Mouse (Mus musculus): ENCODE data around the gene Cybb. TPM values are rescaled to one million over a fixed set of nuclear protein-coding genes. Genes with fewer than 3 reads are reported as not detected.
"Not testable (repeated sequence)": the region's sequence is repeated elsewhere in the genome, so short reads cannot be mapped to it uniquely, and the experiment has no call there.

The Cybb gene
- total RNA-seq (2017) = 161 and 162 TPM in 2 replicates

DNA sequence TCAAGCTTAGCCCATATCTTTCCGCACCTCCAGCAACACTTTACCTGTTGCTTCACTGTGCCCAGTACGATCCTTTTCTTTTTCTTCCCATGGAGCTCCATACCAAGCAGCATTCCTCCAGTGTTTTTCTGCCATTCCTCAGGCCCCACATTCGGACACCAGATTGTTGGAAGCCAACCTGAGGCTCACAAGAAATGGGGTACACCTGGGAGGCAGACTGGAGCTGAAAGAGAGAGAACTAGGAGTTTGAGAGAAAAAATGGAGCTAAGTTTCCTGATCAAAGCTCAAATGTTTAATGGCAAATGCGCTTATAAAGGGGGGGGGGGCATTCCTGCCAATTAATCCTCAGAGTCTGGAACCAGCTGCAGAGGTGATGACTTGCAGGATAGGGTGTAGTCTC, at the start of gene Cybb:
TSS of gene Cybb (minus strand) at position 101 of the 400 bp plus-strand sequence.
- no peak for ATAC-seq (ENCODE audit: extremely low read depth, insufficient number of reproducible peaks, low FRiP score, poor library complexity, severe bottlenecking)

DNA sequence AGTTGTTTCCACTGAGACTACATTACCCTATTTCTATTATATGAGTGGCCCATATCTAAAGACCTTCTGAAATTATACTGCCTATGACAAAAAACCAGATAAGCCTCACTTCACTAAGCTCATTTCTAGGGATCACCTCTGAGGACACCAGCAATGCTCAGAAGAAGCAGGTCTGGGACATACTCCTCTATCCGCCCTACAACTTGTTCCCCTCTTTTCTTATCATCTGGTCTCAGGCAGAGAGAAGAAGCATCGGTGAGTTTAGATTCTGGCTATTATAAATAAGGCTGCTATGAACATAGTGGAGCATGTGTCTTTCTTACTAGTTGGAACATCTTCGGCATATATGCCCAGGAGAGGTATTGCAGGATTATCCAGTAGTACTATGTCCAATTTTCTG, 49.3 kb upstream of the Cybb start:
- ATAC-seq (ENCODE audit: extremely low read depth, insufficient number of reproducible peaks, low FRiP score, poor library complexity, severe bottlenecking) = no peak

DNA sequence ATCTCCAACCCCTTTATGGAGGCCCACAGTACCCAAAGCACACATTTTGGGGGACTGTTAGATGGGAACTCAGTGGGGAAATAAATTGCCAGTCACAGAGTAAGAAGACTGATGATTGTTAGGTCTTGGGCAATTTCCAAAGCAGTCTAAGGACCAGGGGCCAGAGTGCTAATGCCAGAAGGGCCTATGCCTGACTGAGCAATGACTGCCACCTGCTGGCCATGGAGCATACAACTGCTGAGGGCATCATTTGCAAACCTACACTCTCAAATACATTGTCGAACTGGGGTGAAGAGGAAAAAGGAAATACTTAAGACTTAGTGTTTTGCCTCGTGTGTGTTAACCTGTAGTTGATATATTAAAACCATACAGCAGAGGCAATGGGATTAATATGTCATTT, 32.4 kb upstream of the Cybb start:
- peak; percentile 82; the same call in 1 of the 2 replicates for ATAC-seq (ENCODE audit: extremely low read depth, insufficient number of reproducible peaks, low FRiP score, poor library complexity, severe bottlenecking)

DNA sequence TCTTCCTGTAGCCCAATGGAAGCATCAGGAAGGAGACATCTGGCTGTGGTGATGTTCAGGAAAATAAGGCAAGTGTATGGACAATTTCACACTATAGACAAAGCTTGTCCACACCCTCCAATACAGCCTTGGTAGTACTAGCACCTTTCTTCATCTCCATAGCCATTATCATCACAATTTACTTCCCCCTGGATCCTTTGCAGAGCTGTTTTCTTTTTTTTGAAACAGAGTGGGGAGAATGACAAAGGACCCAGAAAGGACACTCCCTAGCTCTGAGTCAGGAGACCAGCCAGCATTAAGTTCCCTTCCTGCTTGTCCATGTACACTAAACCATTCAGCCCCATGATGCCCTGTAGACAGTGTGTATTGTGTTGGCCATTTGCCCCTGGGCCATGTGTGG, 30.0 kb upstream of the Cybb start:
- not testable (repeated sequence) for ATAC-seq (ENCODE audit: extremely low read depth, insufficient number of reproducible peaks, low FRiP score, poor library complexity, severe bottlenecking)

DNA sequence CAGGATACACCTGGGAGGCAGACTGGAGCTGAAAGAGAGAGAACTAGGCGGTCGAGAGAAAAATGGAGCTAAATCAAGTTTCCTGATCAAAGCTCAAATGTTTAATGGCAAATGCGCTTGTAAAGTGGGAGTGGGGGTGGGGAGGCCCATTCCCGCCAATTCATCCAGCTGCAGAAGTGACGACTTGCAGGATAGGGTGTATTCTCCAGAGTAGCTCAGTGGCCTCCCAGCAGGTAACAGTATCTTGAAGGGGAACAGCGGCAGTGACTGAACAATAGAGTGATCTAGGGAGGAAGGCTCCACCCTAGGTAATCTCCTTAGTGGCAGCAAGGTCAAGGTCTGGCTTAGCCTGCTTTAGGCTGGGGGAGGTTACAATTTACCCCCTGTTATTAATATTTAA, 12.5 kb downstream of the Cybb start:
- not testable (repeated sequence) for ATAC-seq (ENCODE audit: extremely low read depth, insufficient number of reproducible peaks, low FRiP score, poor library complexity, severe bottlenecking)

DNA sequence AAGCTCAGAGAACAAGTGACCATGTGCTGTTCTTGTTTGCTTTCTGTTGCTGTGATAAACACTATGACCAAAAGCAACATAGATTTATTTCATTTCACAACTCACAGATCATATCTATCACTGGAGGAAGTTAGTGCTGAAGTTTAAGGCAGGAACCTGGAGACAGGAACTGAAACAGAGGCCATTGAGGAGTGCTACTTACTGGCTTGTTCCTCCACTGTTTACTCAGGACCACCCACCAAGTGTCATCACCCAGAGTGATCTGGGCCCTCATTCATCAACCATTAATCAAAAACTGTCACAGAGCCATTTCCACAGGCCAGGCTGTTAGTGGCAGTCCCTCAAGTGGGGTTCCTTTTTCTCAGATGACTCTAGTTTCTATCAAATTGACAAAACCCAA, 13.1 kb downstream of the Cybb start:
- no peak for ATAC-seq (ENCODE audit: extremely low read depth, insufficient number of reproducible peaks, low FRiP score, poor library complexity, severe bottlenecking)

DNA sequence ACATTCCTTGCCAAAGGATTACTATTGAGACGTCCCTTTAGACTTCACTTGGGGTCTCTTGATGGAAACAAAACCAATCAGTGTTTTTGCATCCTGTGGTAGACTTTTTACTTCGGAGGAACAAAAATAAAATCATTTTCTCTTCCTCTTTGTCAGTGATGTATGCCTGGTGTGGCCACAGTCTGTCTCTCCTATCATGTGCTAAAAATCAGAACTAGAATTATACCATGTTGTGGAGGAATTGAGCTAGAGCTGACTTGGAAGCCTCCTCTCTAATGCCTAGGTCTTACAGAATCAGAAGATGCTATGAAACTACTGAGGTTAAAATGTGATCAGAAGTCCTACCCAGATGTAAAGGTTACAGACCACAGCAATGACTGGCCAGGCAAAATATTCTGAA, 13.8 kb downstream of the Cybb start:
- peak; percentile 33; the same call in 1 of the 2 replicates for ATAC-seq (ENCODE audit: extremely low read depth, insufficient number of reproducible peaks, low FRiP score, poor library complexity, severe bottlenecking)

DNA sequence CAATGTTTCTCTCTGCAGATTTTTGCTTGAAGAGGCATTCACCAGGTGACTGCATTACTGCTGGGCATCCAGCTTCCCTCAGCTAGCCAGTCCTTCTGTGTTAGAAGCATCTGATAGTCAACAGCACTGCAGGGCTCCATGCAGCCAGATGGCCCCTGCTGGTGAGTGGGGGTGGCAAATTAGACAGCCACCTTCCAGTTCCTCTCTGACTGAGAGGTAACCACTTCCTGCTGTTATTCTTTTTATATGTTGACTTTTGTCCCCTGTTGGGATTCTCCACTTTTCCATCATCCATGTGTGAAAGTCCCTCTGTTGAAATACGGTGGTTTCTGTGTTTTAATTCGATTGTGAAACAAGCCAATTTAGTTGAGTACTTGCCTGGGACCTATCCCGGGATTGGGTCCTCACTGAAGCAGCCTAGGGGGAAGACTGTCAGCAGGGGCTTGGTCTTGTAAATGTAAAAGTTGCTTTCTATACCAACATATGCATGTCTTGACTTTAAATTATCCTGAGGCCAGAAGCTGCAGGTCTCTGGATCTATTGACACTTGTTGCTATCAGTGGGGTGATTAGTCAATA, 16.7 kb downstream of the Cybb start:
- ATAC-seq (ENCODE audit: extremely low read depth, insufficient number of reproducible peaks, low FRiP score, poor library complexity, severe bottlenecking) = peak; percentile 83

DNA sequence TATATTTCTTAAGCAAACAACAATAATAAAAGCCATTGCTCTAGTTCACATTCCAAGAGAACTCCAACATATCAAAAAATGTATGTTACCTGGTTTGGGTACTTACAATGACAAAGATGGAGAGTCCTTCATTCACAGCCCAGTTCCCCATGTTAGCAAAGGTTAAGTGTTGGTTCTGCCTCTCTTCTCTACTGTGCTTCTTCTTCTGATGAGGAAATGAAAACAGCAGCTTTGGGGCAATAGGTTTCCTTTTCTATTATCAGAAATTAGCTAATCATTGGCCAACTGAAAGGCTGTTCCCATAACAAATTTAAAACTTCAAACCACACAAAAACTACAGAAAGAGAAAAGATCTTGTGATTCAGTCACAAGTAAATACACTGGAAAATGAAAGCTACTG, 18.5 kb downstream of the Cybb start:
- peak; percentile 17; the same call in 1 of the 2 replicates for ATAC-seq (ENCODE audit: extremely low read depth, insufficient number of reproducible peaks, low FRiP score, poor library complexity, severe bottlenecking)

DNA sequence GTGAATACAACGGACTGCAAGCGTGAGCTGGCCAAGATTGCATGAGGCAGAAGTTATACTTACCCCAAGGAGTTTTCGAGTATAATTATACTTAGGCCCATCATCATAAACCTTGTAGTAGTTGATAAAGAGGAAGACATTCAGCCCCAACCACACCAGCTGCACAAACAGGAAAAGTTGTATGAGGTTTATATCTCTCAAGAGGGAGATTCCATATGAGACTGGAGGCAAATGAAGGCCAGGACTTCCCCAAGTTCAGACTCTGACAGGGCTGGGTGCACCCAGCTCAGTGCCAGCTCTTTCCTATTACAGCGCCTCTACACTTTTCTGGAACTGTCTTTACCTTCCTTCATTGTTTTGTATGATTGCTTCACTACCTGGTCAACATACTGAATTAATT, 20.6 kb downstream of the Cybb start:
- ATAC-seq (ENCODE audit: extremely low read depth, insufficient number of reproducible peaks, low FRiP score, poor library complexity, severe bottlenecking) = peak; percentile 51

DNA sequence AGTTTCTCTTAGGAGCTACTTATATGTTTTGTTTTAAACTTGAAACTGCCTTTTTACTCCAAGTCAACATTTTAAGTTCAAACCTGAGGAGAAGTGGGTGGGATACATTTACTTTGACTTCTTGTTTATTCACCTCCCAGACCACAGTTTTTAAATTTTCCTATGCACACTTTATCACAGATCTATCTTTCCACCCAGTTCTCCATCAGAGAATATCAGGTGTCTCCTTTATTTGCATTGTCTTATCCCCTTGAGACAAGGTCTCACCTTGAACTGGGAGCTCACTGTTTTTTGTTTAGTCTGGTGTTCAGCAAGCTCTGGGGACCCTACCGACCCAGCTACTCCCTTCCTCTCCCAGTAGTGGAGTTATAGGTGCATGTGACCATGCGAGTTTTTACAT, 21.7 kb downstream of the Cybb start:
- ATAC-seq (ENCODE audit: extremely low read depth, insufficient number of reproducible peaks, low FRiP score, poor library complexity, severe bottlenecking) = no peak

DNA sequence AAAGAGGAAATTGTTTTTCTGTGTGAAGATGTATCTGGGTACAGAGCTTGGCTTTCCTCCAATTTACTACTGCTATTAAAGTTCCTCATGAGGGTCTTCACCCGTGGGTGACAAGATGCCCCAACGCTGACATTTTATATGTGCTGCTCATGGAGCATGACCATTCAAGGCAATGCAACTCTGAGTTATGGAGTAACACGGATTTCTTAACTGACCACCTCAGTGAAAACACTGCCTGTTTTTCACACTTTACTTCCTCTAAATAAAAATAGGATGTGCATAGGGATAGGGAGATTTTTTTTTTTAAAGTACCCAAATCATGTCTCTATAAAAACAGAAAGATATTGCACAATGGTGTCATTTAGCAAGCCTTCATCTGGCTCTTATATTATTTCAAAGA, 24.9 kb downstream of the Cybb start:
- ATAC-seq (ENCODE audit: extremely low read depth, insufficient number of reproducible peaks, low FRiP score, poor library complexity, severe bottlenecking) = no peak

DNA sequence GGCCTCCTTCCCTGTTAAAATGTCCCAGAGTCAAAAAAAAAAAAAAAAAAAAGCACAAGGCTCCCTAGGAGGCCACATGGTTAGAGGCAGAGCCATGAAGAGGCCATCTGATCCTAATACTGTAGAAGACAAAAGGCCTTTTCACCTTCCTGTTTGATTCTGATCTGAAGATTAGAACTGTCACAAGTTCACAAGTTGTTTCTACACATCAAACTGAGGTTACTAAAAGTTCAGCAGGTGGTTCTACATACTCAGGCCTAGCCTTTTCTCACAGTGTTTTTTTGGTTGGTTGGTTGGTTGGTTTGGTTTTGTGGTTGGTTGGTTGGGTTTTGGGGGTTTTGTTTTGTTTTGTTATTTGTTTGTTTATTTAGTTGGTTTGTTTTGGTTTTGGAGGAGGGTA, 26.2 kb downstream of the Cybb start:
- no peak for ATAC-seq (ENCODE audit: extremely low read depth, insufficient number of reproducible peaks, low FRiP score, poor library complexity, severe bottlenecking)

DNA sequence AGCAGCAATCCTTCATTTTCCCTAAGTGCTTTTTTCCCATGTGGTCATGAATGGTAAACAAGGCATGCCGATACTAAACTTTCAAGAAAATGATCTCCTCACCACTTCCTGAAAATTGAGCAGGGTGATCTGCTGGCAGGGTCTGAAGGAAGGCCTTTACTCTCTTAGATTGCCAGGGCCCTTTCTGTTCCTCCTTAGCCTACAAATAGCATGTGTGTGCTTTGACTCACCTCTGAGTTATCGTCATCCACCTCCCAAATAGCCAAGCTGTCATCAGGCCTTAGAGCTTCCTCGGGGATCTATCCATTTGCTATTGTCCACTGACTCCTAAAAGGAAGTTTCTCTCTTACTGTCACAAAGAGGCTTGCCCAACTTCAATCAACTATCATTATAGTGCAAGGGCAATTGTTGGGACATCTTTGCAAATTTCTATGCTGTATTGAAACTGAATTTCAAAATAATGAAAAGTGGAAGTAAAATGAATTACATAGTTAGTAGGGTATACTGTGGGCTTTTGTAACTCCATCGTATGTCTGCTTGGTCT, 27.1 kb downstream of the Cybb start:
- peak; percentile 36; the same call in 1 of the 2 replicates for ATAC-seq (ENCODE audit: extremely low read depth, insufficient number of reproducible peaks, low FRiP score, poor library complexity, severe bottlenecking)

DNA sequence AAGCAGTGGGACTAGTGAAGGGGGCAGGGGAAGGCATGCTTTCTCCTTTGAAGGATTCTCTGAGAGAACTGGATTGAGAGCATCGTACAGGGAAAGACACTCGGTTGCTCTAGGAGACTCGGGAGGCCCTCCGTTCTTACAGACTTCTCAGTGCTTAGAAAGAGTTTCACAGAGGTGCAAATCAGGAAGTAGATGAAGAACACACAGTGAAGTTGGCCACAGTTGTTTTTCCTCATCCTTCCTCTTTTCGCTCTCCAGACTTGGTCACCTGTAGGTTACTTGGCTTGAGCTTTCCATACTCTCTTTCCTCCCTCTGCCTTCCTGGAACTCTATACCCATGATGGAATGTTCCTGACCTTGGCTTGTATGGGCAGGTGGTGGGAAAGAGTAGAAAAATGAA, 35.2 kb downstream of the Cybb start:
- ATAC-seq (ENCODE audit: extremely low read depth, insufficient number of reproducible peaks, low FRiP score, poor library complexity, severe bottlenecking) = peak; percentile 69; the same call in 1 of the 2 replicates

DNA sequence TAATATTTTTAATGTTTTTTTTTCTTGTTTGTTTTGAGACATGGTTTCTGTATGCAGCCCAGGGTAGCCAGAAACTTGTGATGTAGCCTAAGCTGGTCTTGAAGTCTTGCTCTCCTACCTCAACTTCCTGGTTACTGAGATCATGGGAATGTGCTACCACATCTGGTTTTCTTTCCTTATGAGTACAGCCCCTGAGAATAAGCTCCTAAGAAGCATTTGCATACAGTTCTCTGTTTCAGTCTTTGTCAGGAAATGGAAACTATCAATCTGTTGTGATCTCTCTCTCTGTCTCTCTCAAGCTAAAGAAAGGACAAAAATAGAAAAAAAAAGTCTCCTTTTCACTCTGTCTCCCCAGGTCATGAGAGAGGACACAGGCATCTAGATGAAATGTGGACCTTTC, 40.3 kb downstream of the Cybb start:
- ATAC-seq (ENCODE audit: extremely low read depth, insufficient number of reproducible peaks, low FRiP score, poor library complexity, severe bottlenecking) = 0 out of 2 replicates have a peak, but pooled peaks have one; percentile 30

DNA sequence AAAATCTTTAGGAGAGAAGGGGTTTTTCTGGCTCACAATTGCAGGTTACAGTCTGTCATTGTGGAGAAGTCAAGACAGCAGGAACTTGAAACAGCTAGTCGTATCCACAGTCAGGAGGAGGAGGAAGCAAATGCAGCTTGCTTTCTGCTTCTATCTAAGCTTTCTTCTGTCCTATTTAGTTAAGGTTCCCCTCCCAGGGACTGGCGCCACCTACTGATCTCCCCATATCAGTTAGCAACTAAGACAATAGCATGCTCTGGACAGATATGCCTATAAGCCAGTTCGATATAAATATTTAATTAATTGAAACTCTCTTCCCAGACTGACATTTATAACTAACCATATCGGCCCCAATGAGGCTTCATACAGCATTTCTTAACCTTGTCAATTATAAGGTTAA, 46.5 kb downstream of the Cybb start:
- ATAC-seq (ENCODE audit: extremely low read depth, insufficient number of reproducible peaks, low FRiP score, poor library complexity, severe bottlenecking) = no peak

DNA sequence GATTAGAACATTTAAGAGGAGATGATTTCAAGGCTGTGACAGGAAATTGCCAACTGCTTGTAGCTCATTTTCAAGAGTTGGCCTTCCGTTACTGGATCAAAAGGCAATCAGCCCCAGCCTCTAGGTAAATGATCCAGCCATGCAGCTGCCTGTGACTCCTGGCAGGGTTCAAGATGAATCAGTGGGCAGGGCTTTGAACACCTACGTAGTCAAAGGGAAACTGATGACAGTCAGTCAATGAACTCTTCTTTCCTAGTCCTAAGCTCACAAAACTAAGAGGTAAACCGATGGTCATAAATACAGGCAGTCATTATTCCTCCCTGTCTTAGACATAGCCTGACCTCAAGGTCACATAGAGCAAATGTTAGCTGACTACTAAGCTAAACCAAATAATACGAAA, 47.0 kb downstream of the Cybb start:
- no peak for ATAC-seq (ENCODE audit: extremely low read depth, insufficient number of reproducible peaks, low FRiP score, poor library complexity, severe bottlenecking)

DNA sequence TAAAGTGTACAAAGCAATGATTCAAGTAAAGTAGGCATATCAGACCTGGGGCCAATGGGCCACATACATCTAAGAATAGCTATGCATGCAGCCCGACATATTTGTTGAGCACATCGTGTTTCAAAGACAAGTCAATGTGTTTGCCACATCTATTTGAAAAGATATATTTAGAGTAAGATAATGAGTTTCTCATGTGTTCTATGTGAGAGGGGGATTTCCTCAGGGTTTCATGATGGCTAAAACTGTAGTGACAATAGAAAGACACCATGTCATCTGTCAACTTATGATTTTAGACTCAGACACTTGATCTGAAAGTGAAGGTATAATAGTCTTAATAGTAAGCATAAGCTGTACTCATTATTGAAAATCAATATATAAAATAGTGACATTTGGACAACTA, 48.3 kb downstream of the Cybb start:
- ATAC-seq (ENCODE audit: extremely low read depth, insufficient number of reproducible peaks, low FRiP score, poor library complexity, severe bottlenecking) = no peak

DNA sequence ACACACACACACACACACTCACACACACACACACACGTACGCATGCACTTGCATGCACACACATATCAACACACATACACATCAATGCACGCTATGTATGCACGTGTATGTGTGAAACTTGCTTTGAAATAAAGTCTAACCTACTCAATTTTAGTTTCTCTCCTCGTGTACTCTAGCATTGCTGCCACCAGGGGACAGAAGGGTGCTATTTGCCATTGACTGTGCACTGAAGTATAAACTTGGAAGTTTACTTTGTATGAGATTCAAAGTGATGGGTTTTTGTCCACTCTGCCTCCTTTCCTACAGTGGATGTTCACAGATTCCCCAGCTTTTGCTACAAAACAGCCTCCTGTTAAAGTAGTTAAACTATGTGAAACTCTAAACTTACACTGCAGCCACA, 73.7 kb downstream of the Cybb start:
- no peak for ATAC-seq (ENCODE audit: extremely low read depth, insufficient number of reproducible peaks, low FRiP score, poor library complexity, severe bottlenecking)

Data from neutrophil, adult 5-6 weeks (primary cell).